Mouse (Mus musculus): ENCODE results near the gene Gm498. TPM values are rescaled to one million over a fixed set of nuclear protein-coding genes. Genes with fewer than 3 reads are reported as not detected.

Gene Gm498
- total RNA-seq (2021): not detected in 2 replicates
- long read RNA-seq, experiment 1: 0 reads
- long read RNA-seq, experiment 2: 0 reads

- no peak for DNase-seq
Measured at GRCm38 (mm10) chr7:143866538-143866937, at the start of gene Gm498. Gene Gm498, plus strand, starts transcription at chr7:143866838.

GRCm38 (mm10) chr7:143819201-143819600 lies 47.4 kb upstream of the Gm498 start:
- no peak for DNase-seq

GRCm38 (mm10) chr7:143821241-143821640 lies 45.4 kb upstream of the Gm498 start:
- no peak for DNase-seq

GRCm38 (mm10) chr7:143822375-143823265 lies 44.0 kb upstream of the Gm498 start, which contains the start of the genes Nadsyn1 and Dhcr7:
Gene Nadsyn1, minus strand, starts transcription at chr7:143822849.
Gene Dhcr7, plus strand, starts transcription at chr7:143823145.
- DNase-seq: peak; percentile 100

GRCm38 (mm10) chr7:143823266-143823605 lies 43.4 kb upstream of the Gm498 start:
- peak; percentile 36 for DNase-seq

GRCm38 (mm10) chr7:143826985-143827384 lies 39.7 kb upstream of the Gm498 start:
- no peak for DNase-seq

GRCm38 (mm10) chr7:143829504-143830331 lies 36.9 kb upstream of the Gm498 start:
- peak; percentile 96 for DNase-seq

- no peak for DNase-seq
Measured at GRCm38 (mm10) chr7:143830399-143830798, 36.2 kb upstream of the Gm498 start.

- peak; percentile 87 for DNase-seq
Measured at GRCm38 (mm10) chr7:143832196-143832595, 34.4 kb upstream of the Gm498 start.

GRCm38 (mm10) chr7:143832611-143833010 lies 34.0 kb upstream of the Gm498 start:
- DNase-seq: peak; percentile 19

GRCm38 (mm10) chr7:143833581-143834190 lies 33.0 kb upstream of the Gm498 start:
- peak; percentile 69 for DNase-seq

GRCm38 (mm10) chr7:143834316-143834715 lies 32.3 kb upstream of the Gm498 start:
- no peak for DNase-seq

GRCm38 (mm10) chr7:143834972-143835371 lies 31.7 kb upstream of the Gm498 start:
- DNase-seq: peak; percentile 61

GRCm38 (mm10) chr7:143837705-143838358 lies 28.8 kb upstream of the Gm498 start:
- DNase-seq: no peak

- no peak for DNase-seq
Measured at GRCm38 (mm10) chr7:143840121-143840520, 26.5 kb upstream of the Gm498 start.

- no peak for DNase-seq
Measured at GRCm38 (mm10) chr7:143841301-143841700, 25.3 kb upstream of the Gm498 start.

GRCm38 (mm10) chr7:143848127-143848767 lies 18.4 kb upstream of the Gm498 start:
- peak; percentile 4 for DNase-seq

- DNase-seq: peak; percentile 2
Measured at GRCm38 (mm10) chr7:143848768-143849482, 17.7 kb upstream of the Gm498 start.

GRCm38 (mm10) chr7:143868874-143869273 lies 2.2 kb downstream of the Gm498 start:
- DNase-seq: no peak

- no peak for DNase-seq
Measured at GRCm38 (mm10) chr7:143883717-143884116, 17.1 kb downstream of the Gm498 start.

- no peak for DNase-seq
Measured at GRCm38 (mm10) chr7:143891146-143891545, 24.5 kb downstream of the Gm498 start.

All from adrenal gland, postnatal 14 days (tissue).